Mouse (Mus musculus): ENCODE measurements around the gene Erbb4.
"Not testable (repeated sequence)": the region's sequence is repeated elsewhere in the genome, so short reads cannot be mapped to it uniquely, and the experiment has no call there.

The Erbb4 gene

GRCm38 (mm10) chr1:68872976-68873634, 234.8 kb downstream of the Erbb4 start:
- no peak for DNase-seq (ENCODE audit: extremely low spot score, low spot score)

- no peak for DNase-seq (ENCODE audit: extremely low spot score, low spot score)
Observed at GRCm38 (mm10) chr1:68860341-68860740, 247.5 kb downstream of the Erbb4 start.

GRCm38 (mm10) chr1:68859480-68859879, 248.4 kb downstream of the Erbb4 start:
- DNase-seq (ENCODE audit: extremely low spot score, low spot score): no peak

GRCm38 (mm10) chr1:68839352-68839751, 268.5 kb downstream of the Erbb4 start:
- no peak for DNase-seq (ENCODE audit: extremely low spot score, low spot score)

- DNase-seq (ENCODE audit: extremely low spot score, low spot score): no peak
Observed at GRCm38 (mm10) chr1:68834686-68835085, 273.2 kb downstream of the Erbb4 start.

GRCm38 (mm10) chr1:68832101-68832500, 275.8 kb downstream of the Erbb4 start:
- no peak for DNase-seq (ENCODE audit: extremely low spot score, low spot score)

GRCm38 (mm10) chr1:68831575-68831974, 276.3 kb downstream of the Erbb4 start:
- DNase-seq (ENCODE audit: extremely low spot score, low spot score): no peak

GRCm38 (mm10) chr1:68830501-68831239, 277.2 kb downstream of the Erbb4 start:
- no peak for DNase-seq (ENCODE audit: extremely low spot score, low spot score)

GRCm38 (mm10) chr1:68823116-68823644, 284.7 kb downstream of the Erbb4 start:
- no peak for DNase-seq (ENCODE audit: extremely low spot score, low spot score)

GRCm38 (mm10) chr1:68806711-68807110, 301.1 kb downstream of the Erbb4 start:
- DNase-seq (ENCODE audit: extremely low spot score, low spot score): no peak

GRCm38 (mm10) chr1:68787409-68788015, 320.3 kb downstream of the Erbb4 start:
- DNase-seq (ENCODE audit: extremely low spot score, low spot score): no peak

- DNase-seq (ENCODE audit: extremely low spot score, low spot score): no peak
Observed at GRCm38 (mm10) chr1:68780653-68781052, 327.2 kb downstream of the Erbb4 start.

- no peak for DNase-seq (ENCODE audit: extremely low spot score, low spot score)
Observed at GRCm38 (mm10) chr1:68780032-68780431, 327.8 kb downstream of the Erbb4 start.

GRCm38 (mm10) chr1:68766095-68766494, 341.8 kb downstream of the Erbb4 start:
- DNase-seq (ENCODE audit: extremely low spot score, low spot score): not testable (repeated sequence)

- no peak for DNase-seq (ENCODE audit: extremely low spot score, low spot score)
Observed at GRCm38 (mm10) chr1:68762456-68762855, 345.4 kb downstream of the Erbb4 start.

GRCm38 (mm10) chr1:68748976-68749375, 358.9 kb downstream of the Erbb4 start:
- DNase-seq (ENCODE audit: extremely low spot score, low spot score): no peak

- no peak for DNase-seq (ENCODE audit: extremely low spot score, low spot score)
Observed at GRCm38 (mm10) chr1:68681478-68681877, 426.4 kb downstream of the Erbb4 start.

- no peak for DNase-seq (ENCODE audit: extremely low spot score, low spot score)
Observed at GRCm38 (mm10) chr1:68674667-68675066, 433.2 kb downstream of the Erbb4 start.

GRCm38 (mm10) chr1:68666831-68667601, 440.8 kb downstream of the Erbb4 start:
- no peak for DNase-seq (ENCODE audit: extremely low spot score, low spot score)

GRCm38 (mm10) chr1:68590475-68590874, 517.4 kb downstream of the Erbb4 start:
- DNase-seq (ENCODE audit: extremely low spot score, low spot score): no peak

- no peak for DNase-seq (ENCODE audit: extremely low spot score, low spot score)
Observed at GRCm38 (mm10) chr1:68573851-68574540, 533.9 kb downstream of the Erbb4 start.

Measured in neural tube, embryonic 10.5 days (tissue).